Mouse (Mus musculus) testis, adult 2 months (tissue): ENCODE results near the gene Gm9903. TPM values are rescaled to one million over a fixed set of nuclear protein-coding genes. Genes with fewer than 3 reads are reported as not detected.
A peak's percentile ranks its signal among the peaks of the same experiment; 100 is the strongest.

Experiments
- H3K27ac ChIP-seq: fragments of 200-500 bp; 2 replicates; pipeline ENCODE4 v1.5.1; 2012; ENCODE audit warnings: low read depth, low read length; ENCODE audit not compliant: control insufficient read depth, insufficient read depth
- H3K27me3 ChIP-seq: fragments of 200-500 bp; 2 replicates; pipeline ENCODE4 v1.6.1; 2012; ENCODE audit warnings: mild to moderate bottlenecking, low read length, moderate library complexity; ENCODE audit not compliant: control insufficient read depth, insufficient read depth
- H3K36me3 ChIP-seq: fragments of 200-500 bp; 2 replicates; pipeline ENCODE4 v1.6.1; 2012; ENCODE audit warnings: mild to moderate bottlenecking, low read length; ENCODE audit not compliant: control insufficient read depth, insufficient read depth
- H3K4me1 ChIP-seq: fragments of 200-500 bp; 2 replicates; pipeline ENCODE4 v1.6.1; 2012; ENCODE audit warnings: low read length; ENCODE audit not compliant: control insufficient read depth, insufficient read depth
- H3K4me3 ChIP-seq: fragments of 200-500 bp; 2 replicates; pipeline ENCODE4 v1.5.1; 2012; ENCODE audit warnings: low read depth, mild to moderate bottlenecking, low read length, moderate library complexity, mixed read lengths; ENCODE audit not compliant: control insufficient read depth
- CTCF ChIP-seq: fragments of 200-500 bp; IDR thresholded peaks from 2 replicates; pipeline ENCODE4 v1.5.1; 2012; ENCODE audit warnings: low read depth, mild to moderate bottlenecking, inconsistent platforms, low read length, moderate library complexity; ENCODE audit not compliant: control insufficient read depth, insufficient read depth, insufficient replicate concordance
- POLR2A ChIP-seq: fragments of 200-500 bp; IDR thresholded peaks from 2 replicates; pipeline ENCODE4 v1.6.1; 2012; ENCODE audit warnings: low read depth, mild to moderate bottlenecking, inconsistent platforms, low read length, moderate library complexity; ENCODE audit not compliant: control insufficient read depth
- polyA plus RNA-seq: library from polyadenylated mRNA; depleted of rRNA; stranded (reverse); fragments of >200 nt; gene quantifications from 2 replicates; pipeline ENCODE4 v1.2.3, GENCODE M21; 2012

Gm9903 gene
- polyA plus RNA-seq, 1 experiment: 24.9 TPM

DNA sequence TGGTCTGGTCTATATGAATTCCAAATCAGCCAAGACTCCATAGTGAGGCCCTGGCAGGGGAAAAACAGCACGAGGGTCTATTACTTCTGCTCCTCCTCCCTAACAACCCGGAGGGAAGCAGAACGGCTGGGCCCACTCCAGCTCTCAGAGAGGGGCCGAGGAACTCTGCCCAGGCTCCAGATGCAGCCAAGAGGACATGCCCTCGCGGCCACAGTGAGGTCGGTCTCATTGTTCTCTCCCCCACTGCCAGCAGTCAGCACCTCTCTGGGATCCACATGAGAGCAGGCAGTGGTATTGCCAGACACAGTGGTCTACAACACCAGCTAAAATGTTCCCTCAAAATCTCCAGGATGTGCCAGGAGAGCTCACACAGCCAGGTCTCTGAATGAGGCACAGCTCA lies 23.1 kb upstream of the Gm9903 start:
- TF ChIP-seq CTCF (no peak), POLR2A (no peak)
- H3K27me3 ChIP-seq: no peaks in the 10 kb centered on the region
- H3K36me3 ChIP-seq: no peaks in the 10 kb centered on the region; the same call in none of the 2 replicates
- no peak overlapping the region for H3K4me3 ChIP-seq
- H3K27ac ChIP-seq: no peak overlapping the region
- no peaks in the 10 kb centered on the region for H3K4me1 ChIP-seq

DNA sequence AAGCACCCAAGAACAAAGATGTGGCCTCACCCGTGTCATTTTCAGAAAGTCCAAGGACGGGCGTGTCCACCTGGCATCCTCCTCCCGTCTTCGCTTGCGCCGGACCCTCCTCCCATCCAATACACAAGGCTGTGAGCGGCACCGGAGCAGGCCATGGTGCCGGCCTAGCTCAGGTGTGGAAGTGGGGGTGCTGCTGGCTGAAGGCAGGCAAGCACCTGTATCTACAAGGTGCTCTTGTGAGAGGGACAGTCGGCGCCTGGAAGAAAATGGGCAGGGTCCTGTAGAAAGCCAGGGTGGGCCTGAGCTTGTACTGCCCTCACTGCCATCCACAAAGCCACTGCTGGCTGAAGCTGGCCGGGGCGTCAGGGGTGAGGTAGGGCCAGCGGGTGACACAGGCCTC lies 22.3 kb upstream of the Gm9903 start:
- no peaks in the 10 kb centered on the region for H3K27me3 ChIP-seq
- no peak overlapping the region for H3K27ac ChIP-seq
- TF ChIP-seq CTCF (no peak), POLR2A (no peak)
- H3K4me1 ChIP-seq: no peaks in the 10 kb centered on the region
- no peaks in the 10 kb centered on the region; the same call in none of the 2 replicates for H3K36me3 ChIP-seq
- H3K4me3 ChIP-seq: no peak overlapping the region

GRCm38 (mm10) chr5:33609226-33609625 lies 20.5 kb upstream of the Gm9903 start:
- no peak for TF ChIP-seq POLR2A
- no peak for TF ChIP-seq CTCF
- H3K4me1 ChIP-seq: no peaks in the 10 kb centered on the region

GRCm38 (mm10) chr5:33611795-33612194 lies 17.9 kb upstream of the Gm9903 start:
- TF ChIP-seq CTCF (no peak), POLR2A (no peak)
- Histone ChIP-seq H3K4me3 (no peak overlapping the region), H3K27ac (no peak overlapping the region), H3K36me3 (no peaks in the 10 kb centered on the region; the same call in none of the 2 replicates), H3K4me1 (no peaks in the 10 kb centered on the region), H3K27me3 (no peaks in the 10 kb centered on the region)

More at GRCm38 (mm10) chr5:33609226-33609625, 20.5 kb upstream of the Gm9903 start:
- H3K4me3 ChIP-seq: no peak overlapping the region
- H3K36me3 ChIP-seq: no peaks in the 10 kb centered on the region; the same call in none of the 2 replicates
- no peak overlapping the region for H3K27ac ChIP-seq
- no peaks in the 10 kb centered on the region for H3K27me3 ChIP-seq

DNA sequence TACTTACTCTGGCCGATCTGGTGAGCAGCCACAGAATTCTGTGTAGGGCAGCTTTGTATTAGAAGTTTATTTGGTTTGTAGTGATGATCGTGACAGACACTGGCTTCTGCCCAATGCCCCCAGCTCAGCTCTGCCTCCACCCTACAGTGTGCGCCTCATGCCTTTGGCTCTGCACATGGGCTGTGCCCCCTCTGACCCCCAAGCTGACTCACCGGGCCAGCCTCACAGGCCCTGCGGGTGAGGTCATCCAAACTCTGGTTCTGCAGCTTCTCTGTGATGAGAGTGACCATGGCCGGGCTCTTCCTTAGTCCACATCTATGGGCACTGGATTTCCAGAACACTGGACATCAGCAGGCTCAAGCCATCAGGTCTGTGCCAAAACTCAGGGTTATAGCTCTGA lies 15.3 kb upstream of the Gm9903 start:
- Histone ChIP-seq H3K36me3 (no peaks in the 10 kb centered on the region), H3K4me1 (no peaks in the 10 kb centered on the region), H3K27me3 (no peaks in the 10 kb centered on the region), H3K27ac (no peak overlapping the region), H3K4me3 (no peak overlapping the region)
- TF ChIP-seq CTCF (no peak), POLR2A (no peak)

DNA sequence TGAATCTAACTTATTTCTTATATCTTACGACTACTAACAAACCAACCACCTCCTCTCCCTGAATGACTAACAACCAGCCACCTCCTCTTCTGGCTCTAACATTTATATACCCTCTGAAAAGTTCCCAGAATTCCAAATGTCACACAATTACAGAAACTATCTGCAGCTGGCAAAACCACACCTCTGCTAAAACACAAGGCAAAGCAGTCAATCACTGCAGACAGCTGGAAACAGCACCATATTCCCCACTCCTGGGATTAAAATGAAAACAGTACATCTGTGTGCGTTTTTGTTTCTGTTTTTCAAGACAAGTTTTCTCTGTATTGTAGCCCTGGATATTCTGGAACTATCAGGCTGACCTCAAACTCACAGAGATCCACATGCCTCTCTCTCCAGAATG lies 7.1 kb upstream of the Gm9903 start:
- Histone ChIP-seq H3K27me3 (no peaks in the 10 kb centered on the region), H3K4me3 (no peak overlapping the region), H3K36me3 (no peaks in the 10 kb centered on the region), H3K27ac (no peak overlapping the region), H3K4me1 (no peaks in the 10 kb centered on the region)
- no peak for TF ChIP-seq CTCF
- no peak for TF ChIP-seq POLR2A

GRCm38 (mm10) chr5:33623766-33624165 lies 6.0 kb upstream of the Gm9903 start:
- H3K27me3 ChIP-seq: no peaks in the 10 kb centered on the region
- no peak overlapping the region for H3K4me3 ChIP-seq
- no peak overlapping the region for H3K27ac ChIP-seq
- TF ChIP-seq POLR2A: no peak
- TF ChIP-seq CTCF: no peak
- H3K36me3 ChIP-seq: no peaks in the 10 kb centered on the region
- peaks cover 3% of the 10 kb centered on the region; the same call in 1 of the 2 replicates for H3K4me1 ChIP-seq

- H3K36me3 ChIP-seq: no peaks in the 10 kb centered on the region
- 0 out of 2 replicates have a peak overlapping the region, but pooled peaks have one; percentile 5 for H3K27ac ChIP-seq
- H3K27me3 ChIP-seq: no peaks in the 10 kb centered on the region
- peak overlapping the region; percentile 10; the same call in 1 of the 2 replicates for H3K4me3 ChIP-seq
- TF ChIP-seq POLR2A (no peak), CTCF (no peak)
- peaks cover 5% of the 10 kb centered on the region for H3K4me1 ChIP-seq
These were observed 1.8 kb upstream of the Gm9903 start for GRCm38 (mm10) chr5:33627968-33628367.
